Comparison of ENCODE assay signal across 25 mouse cellular contexts in the genomic region with DNA sequence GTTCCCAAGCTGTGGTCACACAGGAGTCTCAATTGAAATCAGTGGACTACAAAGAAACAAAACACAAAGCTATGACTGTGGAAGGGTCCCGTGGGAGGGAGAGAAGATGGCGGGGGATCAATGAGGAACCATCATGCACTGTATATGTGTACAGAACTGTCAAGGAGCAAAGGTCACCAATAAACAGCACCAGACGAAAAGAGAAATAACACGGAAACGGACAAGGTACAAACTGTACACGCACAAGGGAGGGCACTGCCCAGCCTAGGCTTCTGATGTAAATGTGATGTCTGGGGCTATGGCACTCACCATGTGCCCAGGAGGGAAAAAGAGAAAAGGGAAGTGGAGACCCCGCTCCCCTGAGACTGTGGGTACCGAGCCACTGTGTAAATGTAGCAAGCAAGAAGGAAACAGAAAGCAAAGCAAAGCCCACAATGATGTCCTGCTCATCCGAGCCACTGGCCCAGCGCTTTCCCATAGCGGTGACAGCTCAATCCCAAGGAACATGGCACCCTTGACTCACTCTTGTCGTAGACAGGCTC. TPM values are rescaled to one million over a fixed set of nuclear protein-coding genes. Genes with fewer than 3 reads are reported as not detected.
DNase-seq lines count a peak whose midpoint lies in the region; ATAC-seq and TF ChIP-seq lines count a peak whose summit lies in the region.
"Had no signal": no experiment of that assay in that cellular context is flagged by ENCODE, and none has a peak within 500 bp of the region (broad histone marks: within the 10 kb centered on the region; RNA-seq: fewer than 3 reads in every experiment).

No protein-coding gene starts in this region.

- peak overlapping the region; percentile 29; the same call in 1 of the 2 replicates for H3K27ac ChIP-seq in CH12.LX (ENCODE audit: insufficient read depth, low read depth)
- H3K27ac ChIP-seq in forebrain, embryonic 13.5 days, result no peak overlapping the region
- H3K27ac ChIP-seq: hindbrain, embryonic 14.5 days; limb, embryonic 15.5 days; liver, embryonic 14.5 days had no signal

- no peaks in the 10 kb centered on the region for H3K27me3 ChIP-seq in CH12.LX (replicated peaks)
- H3K27me3 ChIP-seq in forebrain, embryonic 13.5 days, result peaks cover 10% of the 10 kb centered on the region

- H3K36me3 ChIP-seq in CH12.LX (replicated peaks in 1 of 2; ENCODE audit: control insufficient read depth in 1 of 2, insufficient read depth in 1 of 2, low read length in 1 of 2), result peaks cover 86 to 97% of the 10 kb centered on the region in 2 experiments
- no peaks in the 10 kb centered on the region for H3K36me3 ChIP-seq in forebrain, embryonic 13.5 days (ENCODE audit: poor library complexity, severe bottlenecking)

- no peak overlapping the region for H3K4me2 ChIP-seq in CH12.LX (ENCODE audit: insufficient read depth, low read depth, poor library complexity, severe bottlenecking)
- no peak overlapping the region for H3K4me2 ChIP-seq in forebrain, embryonic 13.5 days
- H3K4me2 ChIP-seq: heart, embryonic 11.5 days; hindbrain, embryonic 14.5 days; limb, embryonic 15.5 days; lung, embryonic 14.5 days; midbrain, embryonic 11.5 days had no signal

- dilution Hi-C loops in CH12.LX (cut with MboI; ENCODE audit: extremely low pct_ligation_motif_present, extremely low pct_unique_long_range_greater_than_20kb, low sequenced_read_pairs), result no loop called here

- no peak for TF ChIP-seq POLR2A in CH12.LX (IDR thresholded peaks at IDR 0.05; ENCODE audit: low read depth, low read length)

- peaks cover 5 to 32% of the 10 kb centered on the region in 2 experiments for H3K4me1 ChIP-seq in CH12.LX (ENCODE audit: control insufficient read depth in 1 of 2, insufficient read depth in 2 of 2)
- peaks cover 6% of the 10 kb centered on the region for H3K4me1 ChIP-seq in forebrain, embryonic 13.5 days

- TF ChIP-seq EP300 in CH12.LX (IDR thresholded peaks at IDR 0.05; ENCODE audit: low read length), result peak; percentile 29; the same call in 1 of the 2 replicates

- no peak overlapping the region for H3K9ac ChIP-seq in CH12.LX (ENCODE audit: insufficient read depth, low read depth)
- no peak overlapping the region for H3K9ac ChIP-seq in forebrain, embryonic 13.5 days
- H3K9ac ChIP-seq: hindbrain, embryonic 14.5 days; limb, embryonic 15.5 days; liver, embryonic 14.5 days; lung, embryonic 14.5 days had no signal

- WGBS in forebrain, embryonic 13.5 days, result 89% methylated on average over 12 of the region's 12 CpGs

- ATAC-seq in granulocyte monocyte progenitor cell, adult 5-6 weeks (replicated peaks; ENCODE audit: poor library complexity, severe bottlenecking), result peak; percentile 66
- peak; percentile 70 for ATAC-seq in neutrophil, adult 5-6 weeks (ENCODE audit: extremely low read depth, insufficient number of reproducible peaks, low FRiP score, poor library complexity, severe bottlenecking)
- ATAC-seq in forebrain, embryonic 13.5 days, result no peak
- ATAC-seq: forebrain, embryonic 14.5 days; midbrain, embryonic 16.5 days had no signal

- peak; percentile 64 for DNase-seq in CH12.LX (ENCODE audit: extremely low read depth)
- DNase-seq in spleen, postnatal 36 days (ENCODE audit: low spot score in 2 of 2), result peak; percentile 78 to 83
- no peak for DNase-seq in kidney, postnatal 10 days
- DNase-seq in gastrocnemius, postnatal 14 days, result no peak
- DNase-seq: adrenal gland, postnatal 36 days; cerebellum, adult 2 months; cerebellum, postnatal 25 days; gastrocnemius, postnatal 25 days; heart, adult 18-20 months; heart, postnatal 36 days; kidney, adult 2 months; layer of hippocampus, postnatal 36 days; left cerebral cortex, postnatal 4 days; lung, embryonic 14.5 days; lung, postnatal 14 days had no signal

- in situ Hi-C loops in CH12.LX (cut with MboI; ENCODE audit: low pct_ligation_motif_present, low pct_unique_long_range_greater_than_20kb, low sequenced_read_pairs), result no loop called here

- H3K9me3 ChIP-seq in CH12.LX (replicated peaks; ENCODE audit: low read length), result peaks cover 22% of the 10 kb centered on the region
- no peaks in the 10 kb centered on the region for H3K9me3 ChIP-seq in forebrain, embryonic 13.5 days (replicated peaks)
- H3K9me3 ChIP-seq: limb, embryonic 15.5 days had no signal

- H3K79me2 ChIP-seq in CH12.LX (replicated peaks; ENCODE audit: control insufficient read depth, extremely low read depth, insufficient read depth, poor library complexity, severe bottlenecking), result no peaks in the 10 kb centered on the region

- no peak overlapping the region for H3K4me3 ChIP-seq in CH12.LX (replicated peaks in 1 of 3; ENCODE audit: low read depth in 2 of 3, low read length in 2 of 3, poor library complexity in 1 of 3)
- no peak overlapping the region for H3K4me3 ChIP-seq in forebrain, embryonic 13.5 days
- H3K4me3 ChIP-seq: limb, embryonic 15.5 days had no signal

- no peak for TF ChIP-seq RAD21 in CH12.LX (IDR thresholded peaks at IDR 0.05; ENCODE audit: low read depth, low read length)

- TF ChIP-seq CTCF in CH12.LX (conservative IDR thresholded peaks at IDR 0.05 in 1 of 2, IDR thresholded peaks at IDR 0.05 in 1 of 2; ENCODE audit: low read depth in 2 of 2, low read length in 2 of 2), result no peak

- intact Hi-C loops in gastrocnemius, postnatal 14 days (cut with DNase I; ENCODE audit: low total_unique reads), result loop anchor here (5.0 kb wide), 1 partner anchor 33 kb away; no protein-coding TSS in a partner anchor

TF ChIP-seq in CH12.LX, 34 proteins besides CTCF, POLR2A, EP300 and RAD21:
- TF ChIP-seq NRF1 (IDR thresholded peaks at IDR 0.05; ENCODE audit: low read depth, low read length) (no peak), SMC3 (IDR thresholded peaks at IDR 0.05; ENCODE audit: low read depth, low read length) (no peak), KAT2A (IDR thresholded peaks at IDR 0.05; ENCODE audit: insufficient replicate concordance, low read length) (no peak), JUN (IDR thresholded peaks at IDR 0.05; ENCODE audit: insufficient read depth, low read depth, low read length) (no peak)

RNA-seq across cellular contexts. Expression of a gene that starts 10.8 kb away (rescaled TPM):
- total RNA-seq in CH12.LX (2012; rRNA removed) (43.4 and 45.4 TPM in 2 replicates), CH12.LX (2014; rRNA removed) (14.5 and 17.5 TPM in 2 replicates)
- polyA plus RNA-seq in CH12.LX (2012; ENCODE audit: insufficient read length, low read depth), result 59.4 and 62.6 TPM in 2 replicates
- 24.2 and 40.8 TPM in 2 replicates for total RNA-seq in granulocyte monocyte progenitor cell, adult 5-6 weeks (2014; fragmentation: Nextera tagmentation)
- total RNA-seq in granulocyte monocyte progenitor cell, adult 5-6 weeks (2017), result 19.6 TPM in 2 replicates
- 97.9 and 108 TPM in 2 replicates for total RNA-seq in neutrophil, adult 5-6 weeks (2017)
- total RNA-seq in gastrocnemius, postnatal 14 days (2021), result 10 to 100 TPM; 10.6 to 12.0 TPM
- 54.0 and 55.7 TPM in 2 replicates for polyA plus RNA-seq in forebrain, embryonic 13.5 days (2015; fragmentation: Nextera tagmentation; extraction: Ambion mirVana)

RNA-seq across cellular contexts. Expression of a gene that starts 14.1 kb away (rescaled TPM):
- 37.8 and 58.1 TPM in 2 replicates for total RNA-seq in CH12.LX (2012; rRNA removed)
- 41.5 and 44.0 TPM in 2 replicates for total RNA-seq in CH12.LX (2014; rRNA removed)
- polyA plus RNA-seq in CH12.LX (2012; ENCODE audit: insufficient read length, low read depth), result 50.6 and 59.6 TPM in 2 replicates
- total RNA-seq in granulocyte monocyte progenitor cell, adult 5-6 weeks (2014; fragmentation: Nextera tagmentation), result 1.2 TPM in 1 of 2 replicates, not detected in the other
- 1.4 and 1.9 TPM in 2 replicates for total RNA-seq in granulocyte monocyte progenitor cell, adult 5-6 weeks (2017)
- total RNA-seq in neutrophil, adult 5-6 weeks (2017), result 37.0 and 41.1 TPM in 2 replicates
- total RNA-seq in gastrocnemius, postnatal 14 days (2021), result 1 to 10 TPM; 4.9 to 7.3 TPM
- 1.5 and 2.6 TPM in 2 replicates for polyA plus RNA-seq in forebrain, embryonic 13.5 days (2015; fragmentation: Nextera tagmentation; extraction: Ambion mirVana)

RNA-seq across cellular contexts. Expression of a gene that starts 37.7 kb away (rescaled TPM):
- total RNA-seq in CH12.LX (2012; rRNA removed), result 52.5 and 63.2 TPM in 2 replicates
- total RNA-seq in CH12.LX (2014; rRNA removed), result 89.6 and 101 TPM in 2 replicates
- 59.3 and 64.4 TPM in 2 replicates for polyA plus RNA-seq in CH12.LX (2012; ENCODE audit: insufficient read length, low read depth)
- 66.1 and 70.9 TPM in 2 replicates for total RNA-seq in granulocyte monocyte progenitor cell, adult 5-6 weeks (2014; fragmentation: Nextera tagmentation)
- total RNA-seq in granulocyte monocyte progenitor cell, adult 5-6 weeks (2017), result 37.8 and 44.3 TPM in 2 replicates
- total RNA-seq in neutrophil, adult 5-6 weeks (2017), result 44.1 and 49.8 TPM in 2 replicates
- 10 to 100 TPM; 50.0 to 55.1 TPM for total RNA-seq in gastrocnemius, postnatal 14 days (2021)
- 130 TPM in 2 replicates for polyA plus RNA-seq in forebrain, embryonic 13.5 days (2015; fragmentation: Nextera tagmentation; extraction: Ambion mirVana)

RNA-seq across cellular contexts. Expression of a gene that starts 38.0 kb away (rescaled TPM):
- total RNA-seq in CH12.LX (2012; rRNA removed), result 26.5 and 30.0 TPM in 2 replicates
- 8.6 and 10.7 TPM in 2 replicates for total RNA-seq in CH12.LX (2014; rRNA removed)
- 37.6 and 44.0 TPM in 2 replicates for polyA plus RNA-seq in CH12.LX (2012; ENCODE audit: insufficient read length, low read depth)
- 3.9 and 7.0 TPM in 2 replicates for total RNA-seq in granulocyte monocyte progenitor cell, adult 5-6 weeks (2014; fragmentation: Nextera tagmentation)
- 3.8 and 3.9 TPM in 2 replicates for total RNA-seq in granulocyte monocyte progenitor cell, adult 5-6 weeks (2017)
- 8.7 and 11.6 TPM in 2 replicates for total RNA-seq in neutrophil, adult 5-6 weeks (2017)
- total RNA-seq in gastrocnemius, postnatal 14 days (2021), result under 1 TPM in 1 of 2 experiments, not detected in 1; 0.27 TPM
- polyA plus RNA-seq in forebrain, embryonic 13.5 days (2015; fragmentation: Nextera tagmentation; extraction: Ambion mirVana), result 0.23 and 0.35 TPM in 2 replicates

RNA-seq across cellular contexts. Expression of a gene that starts 49.7 kb away (rescaled TPM):
- total RNA-seq in CH12.LX (2012; rRNA removed) (43.6 and 43.9 TPM in 2 replicates), CH12.LX (2014; rRNA removed) (33.8 and 34.0 TPM in 2 replicates)
- polyA plus RNA-seq in CH12.LX (2012; ENCODE audit: insufficient read length, low read depth), result 54.7 and 70.9 TPM in 2 replicates
- 29.9 and 41.7 TPM in 2 replicates for total RNA-seq in granulocyte monocyte progenitor cell, adult 5-6 weeks (2014; fragmentation: Nextera tagmentation)
- total RNA-seq in granulocyte monocyte progenitor cell, adult 5-6 weeks (2017), result 32.0 and 36.5 TPM in 2 replicates
- total RNA-seq in neutrophil, adult 5-6 weeks (2017), result 45.9 and 51.4 TPM in 2 replicates
- 10 to 100 TPM; 39.8 to 47.7 TPM for total RNA-seq in gastrocnemius, postnatal 14 days (2021)
- 64.2 and 71.3 TPM in 2 replicates for polyA plus RNA-seq in forebrain, embryonic 13.5 days (2015; fragmentation: Nextera tagmentation; extraction: Ambion mirVana)

Comparison
In these comparisons a context has a peak if more than half of its experiments do, and no peak if none do; other contexts are left out.
1. DNase-seq: peak in CH12.LX (single experiment) and spleen, postnatal 36 days (2 of 2); none in kidney, postnatal 10 days (single experiment) and gastrocnemius, postnatal 14 days (single experiment).